Mouse (Mus musculus): ENCODE data around the gene Alox15. TPM values are rescaled to one million over a fixed set of nuclear protein-coding genes. Genes with fewer than 3 reads are reported as not detected.

The Alox15 gene
- polyA plus RNA-seq (2014; fragmentation: Illumina TruSeq; extraction: RNeasy Lipid Tissue Mini Kit (QIAGEN cat#74804); ENCODE audit: low read depth, low replicate concordance) = not detected

GRCm38 (mm10) chr11:70351868-70352267 lies at the start of gene Alox15:
Gene Alox15, minus strand, starts transcription at chr11:70352031.

GRCm38 (mm10) chr11:70322528-70322927 lies 29.3 kb downstream of the Alox15 start, which contains the start of gene Alox12e:
Gene Alox12e, minus strand, starts transcription at chr11:70322628.

Other genes starting within 250 kb of the Alox15 start
- gene Mgl2, start 221.7 kb downstream of the Alox15 start, polyA plus RNA-seq (2014; fragmentation: Illumina TruSeq; extraction: RNeasy Lipid Tissue Mini Kit (QIAGEN cat#74804); ENCODE audit: low read depth, low replicate concordance) = 5.1 TPM
- not detected for gene Clec10a, start 195.8 kb downstream of the Alox15 start, polyA plus RNA-seq (2014; fragmentation: Illumina TruSeq; extraction: RNeasy Lipid Tissue Mini Kit (QIAGEN cat#74804); ENCODE audit: low read depth, low replicate concordance)
- not detected for gene Slc16a11, start 139.3 kb downstream of the Alox15 start, polyA plus RNA-seq (2014; fragmentation: Illumina TruSeq; extraction: RNeasy Lipid Tissue Mini Kit (QIAGEN cat#74804); ENCODE audit: low read depth, low replicate concordance)
- 17.3 TPM for gene Slc16a13, start 131.0 kb downstream of the Alox15 start, polyA plus RNA-seq (2014; fragmentation: Illumina TruSeq; extraction: RNeasy Lipid Tissue Mini Kit (QIAGEN cat#74804); ENCODE audit: low read depth, low replicate concordance)
- gene Bcl6b, start 122.2 kb downstream of the Alox15 start, polyA plus RNA-seq (2014; fragmentation: Illumina TruSeq; extraction: RNeasy Lipid Tissue Mini Kit (QIAGEN cat#74804); ENCODE audit: low read depth, low replicate concordance) = 5.3 TPM
- 1.1 TPM for gene 0610010K14Rik, start 114.1 kb downstream of the Alox15 start, polyA plus RNA-seq (2014; fragmentation: Illumina TruSeq; extraction: RNeasy Lipid Tissue Mini Kit (QIAGEN cat#74804); ENCODE audit: low read depth, low replicate concordance)
- gene Gm21988, start 112.2 kb downstream of the Alox15 start, polyA plus RNA-seq (2014; fragmentation: Illumina TruSeq; extraction: RNeasy Lipid Tissue Mini Kit (QIAGEN cat#74804); ENCODE audit: low read depth, low replicate concordance) = 1.6 TPM
- gene Rnasek, start 112.2 kb downstream of the Alox15 start, polyA plus RNA-seq (2014; fragmentation: Illumina TruSeq; extraction: RNeasy Lipid Tissue Mini Kit (QIAGEN cat#74804); ENCODE audit: low read depth, low replicate concordance) = 57.2 TPM
- 2.0 TPM for gene Alox12, start 96.7 kb downstream of the Alox15 start, polyA plus RNA-seq (2014; fragmentation: Illumina TruSeq; extraction: RNeasy Lipid Tissue Mini Kit (QIAGEN cat#74804); ENCODE audit: low read depth, low replicate concordance)
- gene Alox12e, start 29.4 kb downstream of the Alox15 start, polyA plus RNA-seq (2014; fragmentation: Illumina TruSeq; extraction: RNeasy Lipid Tissue Mini Kit (QIAGEN cat#74804); ENCODE audit: low read depth, low replicate concordance) = not detected
- gene Pelp1, start 58.0 kb upstream of the Alox15 start, polyA plus RNA-seq (2014; fragmentation: Illumina TruSeq; extraction: RNeasy Lipid Tissue Mini Kit (QIAGEN cat#74804); ENCODE audit: low read depth, low replicate concordance) = 3.9 TPM
- 1.1 TPM for gene Arrb2, start 80.6 kb upstream of the Alox15 start, polyA plus RNA-seq (2014; fragmentation: Illumina TruSeq; extraction: RNeasy Lipid Tissue Mini Kit (QIAGEN cat#74804); ENCODE audit: low read depth, low replicate concordance)
- 7.0 TPM for gene Med11, start 99.9 kb upstream of the Alox15 start, polyA plus RNA-seq (2014; fragmentation: Illumina TruSeq; extraction: RNeasy Lipid Tissue Mini Kit (QIAGEN cat#74804); ENCODE audit: low read depth, low replicate concordance)
- gene Zmynd15, start 107.4 kb upstream of the Alox15 start, polyA plus RNA-seq (2014; fragmentation: Illumina TruSeq; extraction: RNeasy Lipid Tissue Mini Kit (QIAGEN cat#74804); ENCODE audit: low read depth, low replicate concordance) = 0.77 TPM
- gene Cxcl16, start 108.0 kb upstream of the Alox15 start, polyA plus RNA-seq (2014; fragmentation: Illumina TruSeq; extraction: RNeasy Lipid Tissue Mini Kit (QIAGEN cat#74804); ENCODE audit: low read depth, low replicate concordance) = 26.7 TPM
- gene Tm4sf5, start 153.2 kb upstream of the Alox15 start, polyA plus RNA-seq (2014; fragmentation: Illumina TruSeq; extraction: RNeasy Lipid Tissue Mini Kit (QIAGEN cat#74804); ENCODE audit: low read depth, low replicate concordance) = not detected
- not detected for gene Vmo1, start 162.6 kb upstream of the Alox15 start, polyA plus RNA-seq (2014; fragmentation: Illumina TruSeq; extraction: RNeasy Lipid Tissue Mini Kit (QIAGEN cat#74804); ENCODE audit: low read depth, low replicate concordance)
- gene Gltpd2, start 167.2 kb upstream of the Alox15 start, polyA plus RNA-seq (2014; fragmentation: Illumina TruSeq; extraction: RNeasy Lipid Tissue Mini Kit (QIAGEN cat#74804); ENCODE audit: low read depth, low replicate concordance) = not detected
- 19.2 TPM for gene Psmb6, start 173.3 kb upstream of the Alox15 start, polyA plus RNA-seq (2014; fragmentation: Illumina TruSeq; extraction: RNeasy Lipid Tissue Mini Kit (QIAGEN cat#74804); ENCODE audit: low read depth, low replicate concordance)
- gene Gm40193, start 180.9 kb upstream of the Alox15 start, polyA plus RNA-seq (2014; fragmentation: Illumina TruSeq; extraction: RNeasy Lipid Tissue Mini Kit (QIAGEN cat#74804); ENCODE audit: low read depth, low replicate concordance) = not detected
- 0.89 TPM for gene Pld2, start 188.0 kb upstream of the Alox15 start, polyA plus RNA-seq (2014; fragmentation: Illumina TruSeq; extraction: RNeasy Lipid Tissue Mini Kit (QIAGEN cat#74804); ENCODE audit: low read depth, low replicate concordance)
- 4.5 TPM for gene Mink1, start 210.8 kb upstream of the Alox15 start, polyA plus RNA-seq (2014; fragmentation: Illumina TruSeq; extraction: RNeasy Lipid Tissue Mini Kit (QIAGEN cat#74804); ENCODE audit: low read depth, low replicate concordance)

Data from kidney, adult 10 weeks (tissue).